Mouse (Mus musculus) midbrain, postnatal 0 days (tissue): Measurements from ENCODE around the gene Rhox8. TPM values are rescaled to one million over a fixed set of nuclear protein-coding genes. Genes with fewer than 3 reads are reported as not detected.
"Not testable (repeated sequence)": the region's sequence is repeated elsewhere in the genome, so short reads cannot be mapped to it uniquely, and the experiment has no call there.

Experiments used
- ATAC-seq: fragments of 200-750 bp; cut with Nextera tagmentation; 2 replicates; pipeline ENCODE4 v1.8.0; 2017; ENCODE audit warnings: moderate number of reproducible peaks, mild to moderate bottlenecking, moderate TSS enrichment, moderate library complexity; ENCODE audit not compliant: low FRiP score
- DNase-seq: peaks from one replicate; pipeline ENCODE4 v3.0.0-alpha.2; 2015; ENCODE audit warnings: low spot score
- H3K27ac ChIP-seq: fragments of 300-500 bp; sonication (generic); 2 replicates; pipeline ENCODE4 v1.5.1; 2014; ENCODE audit warnings: low read depth, mild to moderate bottlenecking, low read length, mixed read lengths
- H3K27me3 ChIP-seq: fragments of 300-500 bp; sonication (generic); 2 replicates; pipeline ENCODE4 v1.6.1; 2014; ENCODE audit warnings: low read length, control low read depth, mixed read lengths; ENCODE audit not compliant: insufficient read depth
- H3K36me3 ChIP-seq: fragments of 300-500 bp; sonication (generic); 2 replicates; pipeline ENCODE4 v1.6.1; 2014; ENCODE audit warnings: low read length, control low read depth, mixed read lengths; ENCODE audit not compliant: insufficient read depth
- H3K4me1 ChIP-seq: fragments of 300-500 bp; sonication (generic); 2 replicates; pipeline ENCODE4 v1.6.1; 2014; ENCODE audit warnings: mild to moderate bottlenecking, control low read depth, antibody characterized with exemption, low read length, mixed read lengths; ENCODE audit not compliant: insufficient read depth
- H3K4me2 ChIP-seq: fragments of 300-500 bp; sonication (generic); 2 replicates; pipeline ENCODE4 v1.6.1; 2014; ENCODE audit warnings: low read depth, mild to moderate bottlenecking, low read length, mixed read lengths; ENCODE audit not compliant: poor library complexity, severe bottlenecking
- H3K4me3 ChIP-seq: fragments of 300-500 bp; sonication (generic); 2 replicates; pipeline ENCODE4 v1.5.1; 2014; ENCODE audit warnings: low read depth, mild to moderate bottlenecking, low read length, moderate library complexity
- H3K9ac ChIP-seq: fragments of 300-500 bp; sonication (generic); replicated peaks from 2 replicates; pipeline ENCODE4 v1.6.1; 2014; ENCODE audit warnings: mild to moderate bottlenecking, low read length, moderate library complexity, mixed read lengths; ENCODE audit not compliant: poor library complexity, severe bottlenecking
- H3K9me3 ChIP-seq: fragments of 300-500 bp; sonication (generic); 2 replicates; pipeline ENCODE4 v1.6.1; 2016; ENCODE audit warnings: low read length, control low read depth
- CTCF ChIP-seq: IDR thresholded peaks from 2 replicates; pipeline ENCODE4 v1.5.1; 2016; ENCODE audit warnings: antibody characterized with exemption, mild to moderate bottlenecking
- WGBS: fragments of 180-500 bp; shearing (Covaris S2); extraction: QIAGEN DNeasy Blood & Tissue Kit; methylation state at CpG from one replicate; pipeline ENCODE4 v1.1.7; 2014; 5-methylcytosine and 5-hydroxymethylcytosine counted together
- polyA plus RNA-seq: library from polyadenylated mRNA; unstranded; fragments of >200 nt; fragmentation: Nextera tagmentation; extraction: Ambion mirVana; gene quantifications from 2 replicates; pipeline ENCODE4 v1.2.1, GENCODE M21; 2015
- total RNA-seq: library from RNA; depleted of rRNA; stranded (reverse); fragments of >200 nt; gene quantifications from 2 replicates; pipeline ENCODE4 v1.2.3, GENCODE M21; 2014; rRNA removed

The Rhox8 gene
- not detected in 2 replicates for total RNA-seq
- not detected in 2 replicates for polyA plus RNA-seq

DNA sequence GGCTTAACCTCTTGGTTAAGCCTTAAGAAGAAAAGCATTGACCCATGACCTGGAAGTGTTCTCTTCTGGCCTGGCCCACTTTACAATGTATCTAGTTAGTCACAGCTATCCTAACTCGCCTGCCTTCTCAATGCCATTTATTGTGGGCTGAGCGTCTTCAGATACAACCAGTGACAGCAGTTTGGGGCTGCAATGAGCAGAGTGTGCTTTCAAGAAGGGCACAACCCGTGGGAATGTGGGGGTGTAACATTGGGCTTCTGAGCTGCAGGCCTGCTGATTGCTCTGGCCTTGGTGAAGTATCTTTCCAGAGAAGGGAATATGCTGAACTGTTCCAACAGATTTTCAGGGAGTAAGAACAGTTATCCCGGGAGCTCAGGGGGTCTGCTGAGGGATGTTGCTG is at the start of gene Rhox8:
Gene Rhox8 (minus strand): TSS at position 101 of the 400 bp plus-strand sequence.
- DNase-seq = no peak
- no peak for TF ChIP-seq CTCF
- Histone ChIP-seq H3K4me1 (no peaks in the 10 kb centered on the region), H3K27me3 (no peaks in the 10 kb centered on the region), H3K9me3 (no peaks in the 10 kb centered on the region), H3K9ac (no peak within 1 kb of the TSS), H3K4me2 (no peak within 1 kb of the TSS), H3K4me3 (no peak within 1 kb of the TSS), H3K27ac (no peak within 1 kb of the TSS), H3K36me3 (no peaks in the 10 kb centered on the region)
- 74% methylated on average over 4 of the region's 4 CpGs for WGBS
- no peak for ATAC-seq

- H3K4me2 ChIP-seq = no peak overlapping the region
- H3K9me3 ChIP-seq = no peaks in the 10 kb centered on the region
- H3K36me3 ChIP-seq = no peaks in the 10 kb centered on the region
- TF ChIP-seq CTCF = no peak
- ATAC-seq (no peak), DNase-seq (no peak)
- no peak overlapping the region for H3K9ac ChIP-seq
- no peak overlapping the region for H3K4me3 ChIP-seq
- H3K27ac ChIP-seq = no peak overlapping the region
- no peaks in the 10 kb centered on the region for H3K27me3 ChIP-seq
- no peaks in the 10 kb centered on the region for H3K4me1 ChIP-seq
- WGBS = 75% methylated on average over 4 of the region's 4 CpGs
Observed at GRCm38 (mm10) chrX:37916311-37916710, 37.6 kb upstream of the Rhox8 start.

DNA sequence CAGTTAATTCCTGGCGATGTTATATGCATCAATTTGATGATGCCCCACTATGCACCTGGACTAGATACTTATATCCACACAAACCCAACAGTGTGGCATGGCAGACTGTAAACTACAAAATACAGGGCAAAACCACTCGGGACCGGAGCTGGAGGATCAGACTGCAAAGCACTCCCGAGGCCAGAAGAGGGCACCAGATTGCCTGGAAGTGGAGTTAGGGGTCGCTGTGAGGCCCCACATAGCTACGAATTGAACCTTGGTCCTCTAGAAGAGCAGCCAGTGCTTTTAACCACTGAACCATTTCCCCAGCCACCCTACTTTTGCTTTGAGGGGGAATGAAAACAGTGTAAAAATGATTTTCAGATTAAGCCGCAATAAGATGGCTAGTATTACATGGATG is 29.8 kb upstream of the Rhox8 start:
- H3K27me3 ChIP-seq = no peaks in the 10 kb centered on the region
- H3K9me3 ChIP-seq = no peaks in the 10 kb centered on the region
- ATAC-seq (no peak), DNase-seq (no peak)
- no peaks in the 10 kb centered on the region for H3K36me3 ChIP-seq
- TF ChIP-seq CTCF = peak; percentile 45
- H3K27ac ChIP-seq = no peak overlapping the region
- H3K4me2 ChIP-seq = no peak overlapping the region
- no peak overlapping the region for H3K9ac ChIP-seq
- H3K4me1 ChIP-seq = no peaks in the 10 kb centered on the region
- H3K4me3 ChIP-seq = no peak overlapping the region
- 54% methylated on average over 7 of the region's 7 CpGs for WGBS

DNA sequence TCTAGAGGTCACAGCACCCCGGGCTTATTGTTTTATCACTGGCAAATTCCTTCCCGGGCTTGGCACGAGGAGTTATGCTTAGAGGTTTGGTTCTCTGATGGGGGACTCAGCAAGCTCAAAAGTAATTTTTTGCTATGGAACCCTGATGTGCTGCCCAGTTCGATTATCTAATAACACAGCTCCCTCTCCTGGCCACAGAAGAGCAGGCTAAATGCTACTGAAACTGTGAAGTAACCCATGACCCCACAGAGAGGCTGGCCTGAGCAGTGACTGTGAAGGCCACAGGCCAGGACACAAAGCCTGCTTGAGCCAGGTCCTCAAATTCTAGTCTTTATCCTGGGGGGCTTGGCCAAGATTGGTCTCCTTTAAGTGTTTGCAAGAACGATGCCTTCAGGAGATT is 25.0 kb upstream of the Rhox8 start:
- no peak overlapping the region for H3K9ac ChIP-seq
- TF ChIP-seq CTCF = peak; percentile 54
- WGBS = 84% methylated on average over 5 of the region's 5 CpGs
- H3K36me3 ChIP-seq = no peaks in the 10 kb centered on the region
- peak; percentile 5 for DNase-seq
- no peaks in the 10 kb centered on the region for H3K9me3 ChIP-seq
- ATAC-seq = no peak
- no peak overlapping the region for H3K4me3 ChIP-seq
- no peaks in the 10 kb centered on the region for H3K4me1 ChIP-seq
- H3K27ac ChIP-seq = no peak overlapping the region
- no peak overlapping the region for H3K4me2 ChIP-seq
- H3K27me3 ChIP-seq = no peaks in the 10 kb centered on the region

DNA sequence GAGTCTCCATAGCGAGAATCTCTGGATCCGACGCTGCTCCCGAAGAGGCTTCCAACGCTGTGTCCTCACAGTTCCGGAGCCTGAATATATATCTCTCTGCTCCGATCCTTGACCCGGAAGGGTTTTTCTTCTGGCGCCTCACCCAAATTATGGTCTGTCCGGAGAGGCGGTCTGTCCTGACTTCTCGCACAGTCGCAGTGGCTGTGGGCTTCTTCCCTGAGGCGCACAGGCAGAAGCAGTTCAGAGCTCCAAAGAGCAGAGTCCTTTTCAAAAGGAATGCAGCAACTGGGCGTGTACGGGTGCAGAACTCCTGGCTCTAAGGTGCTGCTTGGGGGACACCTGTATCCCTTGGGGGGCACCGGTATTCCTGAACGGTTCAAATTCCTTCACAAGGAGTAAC is 22.9 kb upstream of the Rhox8 start, which contains the start of gene Rhox9:
Gene Rhox9 (minus strand): TSS at position 101 of the 400 bp plus-strand sequence.
- 95% methylated on average over 8 of the region's 18 CpGs for WGBS
- not testable (repeated sequence) for DNase-seq, H3K9ac ChIP-seq, H3K4me3 ChIP-seq, H3K27me3 ChIP-seq, H3K9me3 ChIP-seq, H3K27ac ChIP-seq, H3K36me3 ChIP-seq, H3K4me1 ChIP-seq, H3K4me2 ChIP-seq, ATAC-seq

GRCm38 (mm10) chrX:37897132-37897531 is 18.4 kb upstream of the Rhox8 start, which contains the start of gene Rhox7b:
Gene Rhox7b, minus strand, starts transcription at chrX:37897232.
- not testable (repeated sequence) for H3K4me2 ChIP-seq

More at GRCm38 (mm10) chrX:37897132-37897531, 18.4 kb upstream of the Rhox8 start, which contains the start of gene Rhox7b:
- ATAC-seq, H3K9ac ChIP-seq, H3K9me3 ChIP-seq, H3K27me3 ChIP-seq, DNase-seq, H3K4me3 ChIP-seq, H3K4me1 ChIP-seq, H3K36me3 ChIP-seq, H3K27ac ChIP-seq: not testable (repeated sequence)
- 92% methylated on average over 8 of the region's 9 CpGs for WGBS
